Mouse (Mus musculus) limb, embryonic 14.5 days (tissue): ENCODE results near the gene Olfr1046. TPM values are rescaled to one million over a fixed set of nuclear protein-coding genes. Genes with fewer than 3 reads are reported as not detected.
"Not testable (repeated sequence)": the region's sequence is repeated elsewhere in the genome, so short reads cannot be mapped to it uniquely, and the experiment has no call there.

ENCODE experiments used
- ATAC-seq: fragments of 200-750 bp; cut with Nextera tagmentation; 2 replicates; pipeline ENCODE4 v1.8.0; 2017; ENCODE audit warnings: low read depth, moderate number of reproducible peaks, moderate TSS enrichment; ENCODE audit not compliant: low FRiP score
- DNase-seq: peaks from one replicate; pipeline ENCODE4 v3.0.0-alpha.2; 2015; ENCODE audit warnings: low spot score
- H3K27ac ChIP-seq: fragments of 300-500 bp; sonication (generic); replicated peaks from 2 replicates; pipeline ENCODE4 v1.5.1; 2014; ENCODE audit warnings: low read depth, mild to moderate bottlenecking, low read length, moderate library complexity, mixed read lengths
- H3K27me3 ChIP-seq: fragments of 300-500 bp; sonication (generic); 2 replicates; pipeline ENCODE4 v1.6.1; 2014; ENCODE audit warnings: low read length, mixed read lengths; ENCODE audit not compliant: control insufficient read depth, insufficient read depth
- H3K36me3 ChIP-seq: fragments of 300-500 bp; sonication (generic); 2 replicates; pipeline ENCODE4 v1.6.1; 2014; ENCODE audit warnings: mild to moderate bottlenecking, low read length, moderate library complexity, mixed read lengths; ENCODE audit not compliant: control insufficient read depth, insufficient read depth
- H3K4me1 ChIP-seq: fragments of 300-500 bp; sonication (generic); 2 replicates; pipeline ENCODE4 v1.6.1; 2014; ENCODE audit warnings: antibody characterized with exemption, low read length, mixed read lengths; ENCODE audit not compliant: control insufficient read depth, insufficient read depth
- H3K4me2 ChIP-seq: fragments of 300-500 bp; sonication (generic); replicated peaks from 2 replicates; pipeline ENCODE4 v1.6.1; 2014; ENCODE audit warnings: low read depth, mild to moderate bottlenecking, low read length, moderate library complexity; ENCODE audit not compliant: severe bottlenecking
- H3K4me3 ChIP-seq: fragments of 300-500 bp; sonication (generic); replicated peaks from 2 replicates; pipeline ENCODE4 v1.5.1; 2014; ENCODE audit warnings: low read length
- H3K9ac ChIP-seq: fragments of 300-500 bp; sonication (generic); 2 replicates; pipeline ENCODE4 v1.6.1; 2014; ENCODE audit warnings: mild to moderate bottlenecking, low read depth, low read length, moderate library complexity; ENCODE audit not compliant: severe bottlenecking
- H3K9me3 ChIP-seq: fragments of 300-500 bp; sonication (generic); 2 replicates; pipeline ENCODE4 v1.6.1; 2016; ENCODE audit warnings: low read length; ENCODE audit not compliant: control insufficient read depth
- POLR2A ChIP-seq: fragments of 200-500 bp; IDR thresholded peaks from 2 replicates; pipeline ENCODE4 v1.8.0; 2012; ENCODE audit warnings: inconsistent platforms, mild to moderate bottlenecking, moderate library complexity, borderline replicate concordance; ENCODE audit not compliant: insufficient read depth, insufficient read length; ENCODE audit errors: extremely low read depth
- WGBS: fragments of 180-500 bp; shearing (Covaris S2); extraction: QIAGEN DNeasy Blood & Tissue Kit; methylation state at CpG from one replicate; pipeline ENCODE4 v1.1.7; 2014; 5-methylcytosine and 5-hydroxymethylcytosine counted together
- polyA plus RNA-seq, 2 experiments: library from polyadenylated mRNA; depleted of rRNA in 1 of 2; stranded (reverse) in 1 of 2; unstranded in 1 of 2; fragments of >200 nt; fragmentation: Nextera tagmentation in 1 of 2; extraction: Ambion mirVana in 1 of 2; gene quantifications; 2 replicates each; pipeline versions ENCODE4 v1.2.1 to v1.2.3; 2012 to 2014

Gene Olfr1046
- polyA plus RNA-seq, 2 experiments, result not detected

DNA sequence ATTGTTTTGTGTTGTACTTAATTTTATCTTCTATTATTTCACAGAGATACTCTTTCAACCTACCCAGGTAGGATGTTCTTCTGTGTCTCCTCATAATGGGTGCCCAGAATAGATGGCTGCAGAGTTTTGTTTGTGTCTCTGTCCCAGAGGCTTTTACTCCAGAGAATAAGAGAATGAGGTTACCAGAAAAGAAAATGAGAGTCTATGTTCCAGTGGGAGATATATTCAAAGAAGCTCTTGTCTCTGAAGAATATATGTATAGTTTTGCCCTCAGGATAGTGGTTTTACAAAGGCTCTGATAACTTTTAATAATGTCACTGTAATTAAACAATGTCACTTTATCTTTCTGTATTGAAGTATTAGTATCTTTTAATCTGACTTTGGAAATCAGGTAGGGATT is 33.5 kb downstream of the Olfr1046 start, which contains the start of gene Olfr52:
TSS of gene Olfr52 (minus strand) at position 101 of the 400 bp plus-strand sequence.
- no peak within 1 kb of the TSS for H3K9ac ChIP-seq
- H3K4me1 ChIP-seq, result no peaks in the 10 kb centered on the region
- DNase-seq (no peak), ATAC-seq (no peak)
- H3K9me3 ChIP-seq, result no peaks in the 10 kb centered on the region
- TF ChIP-seq POLR2A, result no peak
- H3K4me3 ChIP-seq, result no peak within 1 kb of the TSS
- no peaks in the 10 kb centered on the region for H3K27me3 ChIP-seq
- no peak within 1 kb of the TSS for H3K27ac ChIP-seq
- no peak within 1 kb of the TSS for H3K4me2 ChIP-seq
- H3K36me3 ChIP-seq, result no peaks in the 10 kb centered on the region

DNA sequence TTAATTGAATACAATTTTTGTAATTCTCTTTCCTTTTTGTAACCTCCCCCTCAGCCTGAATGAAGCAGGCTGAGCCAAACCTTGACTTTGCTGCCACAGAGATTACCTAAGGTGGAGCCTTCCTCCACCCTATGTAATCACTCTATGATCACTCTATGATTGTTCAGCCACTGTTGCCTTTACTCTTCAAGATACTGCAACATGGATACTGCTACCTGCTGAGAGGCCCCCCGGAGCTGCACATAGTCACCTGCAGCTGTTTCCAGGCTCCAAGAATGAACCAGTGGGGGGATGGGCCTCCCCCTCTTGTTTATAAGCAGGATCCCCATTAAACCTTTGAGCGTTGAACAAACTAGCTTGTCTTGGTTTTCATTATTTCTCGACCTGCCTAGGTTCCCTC is 39.2 kb downstream of the Olfr1046 start:
- Histone ChIP-seq H3K9me3 (no peaks in the 10 kb centered on the region), H3K4me3 (no peak overlapping the region), H3K9ac (no peak overlapping the region), H3K4me2 (no peak overlapping the region), H3K36me3 (no peaks in the 10 kb centered on the region), H3K27ac (no peak overlapping the region), H3K27me3 (no peaks in the 10 kb centered on the region), H3K4me1 (no peaks in the 10 kb centered on the region)
- WGBS, result 69% methylated on average over 3 of the region's 3 CpGs
- DNase-seq (no peak), ATAC-seq (no peak)
- no peak for TF ChIP-seq POLR2A

DNA sequence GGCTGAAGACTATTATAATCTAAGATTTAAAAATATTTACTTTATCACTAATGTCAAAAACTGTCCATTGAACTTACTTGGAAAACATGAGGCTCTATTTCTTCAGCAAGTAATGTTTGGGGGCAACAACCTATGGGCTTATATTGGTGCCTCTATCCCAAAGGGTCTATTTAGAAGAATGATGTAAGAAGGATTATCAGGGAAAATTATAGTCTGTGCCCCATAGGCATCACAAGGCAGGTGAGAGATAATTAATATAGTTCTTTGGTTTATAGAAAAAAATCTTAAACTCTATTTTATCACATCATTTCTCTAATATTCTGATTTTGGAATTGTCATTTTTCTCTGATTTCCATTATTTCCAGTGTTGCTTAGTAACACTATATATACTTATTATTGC is 41.4 kb downstream of the Olfr1046 start, which contains the start of gene Olfr1044:
TSS of gene Olfr1044 (minus strand) at position 101 of the 400 bp plus-strand sequence.
- Histone ChIP-seq H3K4me1 (no peaks in the 10 kb centered on the region), H3K36me3 (no peaks in the 10 kb centered on the region), H3K4me2 (no peak within 1 kb of the TSS), H3K27ac (no peak within 1 kb of the TSS), H3K9ac (no peak within 1 kb of the TSS), H3K27me3 (no peaks in the 10 kb centered on the region), H3K4me3 (no peak within 1 kb of the TSS), H3K9me3 (no peaks in the 10 kb centered on the region)
- DNase-seq, result no peak
- no peak for ATAC-seq
- TF ChIP-seq POLR2A, result no peak

DNA sequence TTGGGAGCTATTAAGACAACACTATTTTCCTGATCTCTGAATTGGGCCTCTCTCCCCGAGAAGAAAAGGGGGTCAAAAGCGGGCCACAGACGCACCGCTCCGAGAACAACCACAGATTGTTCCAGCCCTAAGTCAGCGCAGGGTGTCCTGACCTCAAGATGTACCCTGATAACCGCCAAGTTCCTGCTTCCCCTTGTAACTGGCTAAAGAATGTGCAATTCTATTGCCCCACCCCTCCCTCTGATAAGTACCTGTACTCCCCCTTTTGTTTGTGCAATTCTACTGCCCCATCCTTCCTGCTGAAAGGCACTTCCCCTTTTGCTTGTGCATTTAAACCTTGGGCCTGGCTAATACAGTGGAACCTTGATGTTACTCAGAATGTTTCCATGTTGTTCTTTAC is 43.7 kb downstream of the Olfr1046 start:
- not testable (repeated sequence) for H3K36me3 ChIP-seq, H3K9me3 ChIP-seq, DNase-seq, H3K4me3 ChIP-seq, H3K27ac ChIP-seq, H3K4me1 ChIP-seq, ATAC-seq, H3K4me2 ChIP-seq, H3K27me3 ChIP-seq, H3K9ac ChIP-seq
- 86% methylated on average over 7 of the region's 7 CpGs for WGBS

DNA sequence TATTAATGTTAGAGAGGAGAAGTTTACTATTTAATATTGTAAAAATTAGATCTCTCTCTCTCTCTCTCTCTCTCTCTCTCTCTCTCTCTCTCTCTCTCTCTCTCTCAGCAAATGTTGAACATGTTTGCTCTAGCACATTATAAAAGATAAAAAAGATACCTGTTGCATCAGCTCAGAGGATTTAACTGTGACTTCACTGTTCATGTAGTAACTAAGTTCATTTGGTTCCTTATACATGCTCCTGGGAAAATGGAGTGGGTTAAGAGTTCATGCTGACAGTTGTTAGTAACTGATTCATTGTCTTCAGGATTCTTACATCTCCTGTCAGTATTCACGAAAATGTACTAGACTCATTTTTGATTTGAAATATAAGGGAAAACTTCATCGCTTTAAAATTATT is 51.7 kb downstream of the Olfr1046 start, which contains the start of gene Olfr1043:
TSS of gene Olfr1043 (minus strand) at position 101 of the 400 bp plus-strand sequence.
- WGBS, result 84% methylated on average over 2 of the region's 2 CpGs

More for the DNA sequence above, 51.7 kb downstream of the Olfr1046 start, which contains the start of gene Olfr1043:
- ATAC-seq, result no peak
- Histone ChIP-seq H3K4me3 (no peak within 1 kb of the TSS), H3K27ac (no peak within 1 kb of the TSS), H3K27me3 (no peaks in the 10 kb centered on the region), H3K9me3 (no peaks in the 10 kb centered on the region), H3K9ac (no peak within 1 kb of the TSS), H3K4me1 (no peaks in the 10 kb centered on the region), H3K4me2 (no peak within 1 kb of the TSS), H3K36me3 (no peaks in the 10 kb centered on the region)
- no peak for DNase-seq
- no peak for TF ChIP-seq POLR2A

Other genes starting within 250 kb of the Olfr1046 start
- gene Olfr1029, start 245.4 kb downstream of the Olfr1046 start, polyA plus RNA-seq (2012; rRNA removed), result not detected in 2 replicates
- not detected in 2 replicates for gene Olfr1029, start 245.4 kb downstream of the Olfr1046 start, polyA plus RNA-seq (2014; fragmentation: Nextera tagmentation; extraction: Ambion mirVana)
- gene Olfr1030, start 240.0 kb downstream of the Olfr1046 start, polyA plus RNA-seq (2012; rRNA removed), result not detected in 2 replicates
- not detected in 2 replicates for gene Olfr1030, start 240.0 kb downstream of the Olfr1046 start, polyA plus RNA-seq (2014; fragmentation: Nextera tagmentation; extraction: Ambion mirVana)
- gene Olfr1031, start 229.0 kb downstream of the Olfr1046 start, polyA plus RNA-seq (2012; rRNA removed), result not detected in 2 replicates
- not detected in 2 replicates for gene Olfr1031, start 229.0 kb downstream of the Olfr1046 start, polyA plus RNA-seq (2014; fragmentation: Nextera tagmentation; extraction: Ambion mirVana)
- gene Olfr1032, start 213.8 kb downstream of the Olfr1046 start, polyA plus RNA-seq (2012; rRNA removed), result not detected in 2 replicates
- not detected in 2 replicates for gene Olfr1032, start 213.8 kb downstream of the Olfr1046 start, polyA plus RNA-seq (2014; fragmentation: Nextera tagmentation; extraction: Ambion mirVana)
- gene Olfr1033, start 198.7 kb downstream of the Olfr1046 start, polyA plus RNA-seq (2012; rRNA removed), result 0.67 and 0.73 TPM in 2 replicates
- gene Olfr1033, start 198.7 kb downstream of the Olfr1046 start, polyA plus RNA-seq (2014; fragmentation: Nextera tagmentation; extraction: Ambion mirVana), result 0.39 and 1.1 TPM in 2 replicates
- 0.12 and 0.13 TPM in 2 replicates for gene Olfr1034, start 173.5 kb downstream of the Olfr1046 start, polyA plus RNA-seq (2012; rRNA removed)
- not detected in 2 replicates for gene Olfr1034, start 173.5 kb downstream of the Olfr1046 start, polyA plus RNA-seq (2014; fragmentation: Nextera tagmentation; extraction: Ambion mirVana)
- gene Olfr1036, start 145.3 kb downstream of the Olfr1046 start, polyA plus RNA-seq (2012; rRNA removed), result not detected in 2 replicates
- not detected in 2 replicates for gene Olfr1036, start 145.3 kb downstream of the Olfr1046 start, polyA plus RNA-seq (2014; fragmentation: Nextera tagmentation; extraction: Ambion mirVana)
- gene Olfr1037, start 131.9 kb downstream of the Olfr1046 start, polyA plus RNA-seq (2012; rRNA removed), result not detected in 2 replicates
- not detected in 2 replicates for gene Olfr1037, start 131.9 kb downstream of the Olfr1046 start, polyA plus RNA-seq (2014; fragmentation: Nextera tagmentation; extraction: Ambion mirVana)
- not detected in 2 replicates for gene Olfr1039, start 83.4 kb downstream of the Olfr1046 start, polyA plus RNA-seq (2012; rRNA removed)
- gene Olfr1039, start 83.4 kb downstream of the Olfr1046 start, polyA plus RNA-seq (2014; fragmentation: Nextera tagmentation; extraction: Ambion mirVana), result not detected in 2 replicates
- not detected in 2 replicates for gene Olfr1040, start 72.6 kb downstream of the Olfr1046 start, polyA plus RNA-seq (2012; rRNA removed)
- not detected in 2 replicates for gene Olfr1040, start 72.6 kb downstream of the Olfr1046 start, polyA plus RNA-seq (2014; fragmentation: Nextera tagmentation; extraction: Ambion mirVana)
- gene Olfr1042, start 57.5 kb downstream of the Olfr1046 start, polyA plus RNA-seq (2012; rRNA removed), result not detected in 2 replicates
- gene Olfr1042, start 57.5 kb downstream of the Olfr1046 start, polyA plus RNA-seq (2014; fragmentation: Nextera tagmentation; extraction: Ambion mirVana), result not detected in 2 replicates
- gene Olfr1043, start 51.8 kb downstream of the Olfr1046 start, polyA plus RNA-seq (2012; rRNA removed), result not detected in 2 replicates
- not detected in 2 replicates for gene Olfr1043, start 51.8 kb downstream of the Olfr1046 start, polyA plus RNA-seq (2014; fragmentation: Nextera tagmentation; extraction: Ambion mirVana)
- not detected in 2 replicates for gene Olfr1044, start 41.5 kb downstream of the Olfr1046 start, polyA plus RNA-seq (2012; rRNA removed)
- not detected in 2 replicates for gene Olfr1044, start 41.5 kb downstream of the Olfr1046 start, polyA plus RNA-seq (2014; fragmentation: Nextera tagmentation; extraction: Ambion mirVana)
- not detected in 2 replicates for gene Olfr52, start 33.6 kb downstream of the Olfr1046 start, polyA plus RNA-seq (2012; rRNA removed)
- gene Olfr52, start 33.6 kb downstream of the Olfr1046 start, polyA plus RNA-seq (2014; fragmentation: Nextera tagmentation; extraction: Ambion mirVana), result not detected in 2 replicates
- gene Olfr1045, start 16.3 kb downstream of the Olfr1046 start, polyA plus RNA-seq (2012; rRNA removed), result not detected in 2 replicates
- gene Olfr1045, start 16.3 kb downstream of the Olfr1046 start, polyA plus RNA-seq (2014; fragmentation: Nextera tagmentation; extraction: Ambion mirVana), result not detected in 2 replicates
- not detected in 2 replicates for gene Olfr1047, start 12.1 kb upstream of the Olfr1046 start, polyA plus RNA-seq (2012; rRNA removed)
- not detected in 2 replicates for gene Olfr1047, start 12.1 kb upstream of the Olfr1046 start, polyA plus RNA-seq (2014; fragmentation: Nextera tagmentation; extraction: Ambion mirVana)
- gene Olfr1048, start 21.0 kb upstream of the Olfr1046 start, polyA plus RNA-seq (2012; rRNA removed), result not detected in 2 replicates
- not detected in 2 replicates for gene Olfr1048, start 21.0 kb upstream of the Olfr1046 start, polyA plus RNA-seq (2014; fragmentation: Nextera tagmentation; extraction: Ambion mirVana)
- not detected in 2 replicates for gene Olfr1049, start 39.0 kb upstream of the Olfr1046 start, polyA plus RNA-seq (2012; rRNA removed)
- not detected in 2 replicates for gene Olfr1049, start 39.0 kb upstream of the Olfr1046 start, polyA plus RNA-seq (2014; fragmentation: Nextera tagmentation; extraction: Ambion mirVana)
- gene Olfr1051, start 59.8 kb upstream of the Olfr1046 start, polyA plus RNA-seq (2012; rRNA removed), result not detected in 2 replicates
- gene Olfr1051, start 59.8 kb upstream of the Olfr1046 start, polyA plus RNA-seq (2014; fragmentation: Nextera tagmentation; extraction: Ambion mirVana), result not detected in 2 replicates
- gene Olfr1052, start 73.1 kb upstream of the Olfr1046 start, polyA plus RNA-seq (2012; rRNA removed), result not detected in 2 replicates
- gene Olfr1052, start 73.1 kb upstream of the Olfr1046 start, polyA plus RNA-seq (2014; fragmentation: Nextera tagmentation; extraction: Ambion mirVana), result not detected in 2 replicates
- not detected in 2 replicates for gene Olfr1053, start 96.0 kb upstream of the Olfr1046 start, polyA plus RNA-seq (2012; rRNA removed)
- gene Olfr1053, start 96.0 kb upstream of the Olfr1046 start, polyA plus RNA-seq (2014; fragmentation: Nextera tagmentation; extraction: Ambion mirVana), result not detected in 2 replicates
- gene Olfr1054, start 116.1 kb upstream of the Olfr1046 start, polyA plus RNA-seq (2012; rRNA removed), result not detected in 2 replicates
- gene Olfr1054, start 116.1 kb upstream of the Olfr1046 start, polyA plus RNA-seq (2014; fragmentation: Nextera tagmentation; extraction: Ambion mirVana), result not detected in 2 replicates
- gene Olfr1055, start 131.0 kb upstream of the Olfr1046 start, polyA plus RNA-seq (2012; rRNA removed), result not detected in 2 replicates
- not detected in 2 replicates for gene Olfr1055, start 131.0 kb upstream of the Olfr1046 start, polyA plus RNA-seq (2014; fragmentation: Nextera tagmentation; extraction: Ambion mirVana)
- gene Olfr1056, start 143.2 kb upstream of the Olfr1046 start, polyA plus RNA-seq (2012; rRNA removed), result not detected in 2 replicates
- not detected in 2 replicates for gene Olfr1056, start 143.2 kb upstream of the Olfr1046 start, polyA plus RNA-seq (2014; fragmentation: Nextera tagmentation; extraction: Ambion mirVana)
- not detected in 2 replicates for gene Olfr1057, start 159.1 kb upstream of the Olfr1046 start, polyA plus RNA-seq (2012; rRNA removed)
- not detected in 2 replicates for gene Olfr1057, start 159.1 kb upstream of the Olfr1046 start, polyA plus RNA-seq (2014; fragmentation: Nextera tagmentation; extraction: Ambion mirVana)
- not detected in 2 replicates for gene Olfr1058, start 169.2 kb upstream of the Olfr1046 start, polyA plus RNA-seq (2012; rRNA removed)
- not detected in 2 replicates for gene Olfr1058, start 169.2 kb upstream of the Olfr1046 start, polyA plus RNA-seq (2014; fragmentation: Nextera tagmentation; extraction: Ambion mirVana)
- not detected in 2 replicates for gene Olfr1061, start 194.7 kb upstream of the Olfr1046 start, polyA plus RNA-seq (2012; rRNA removed)
- not detected in 2 replicates for gene Olfr1061, start 194.7 kb upstream of the Olfr1046 start, polyA plus RNA-seq (2014; fragmentation: Nextera tagmentation; extraction: Ambion mirVana)
- gene Olfr1062, start 207.4 kb upstream of the Olfr1046 start, polyA plus RNA-seq (2012; rRNA removed), result not detected in 2 replicates
- gene Olfr1062, start 207.4 kb upstream of the Olfr1046 start, polyA plus RNA-seq (2014; fragmentation: Nextera tagmentation; extraction: Ambion mirVana), result not detected in 2 replicates
- not detected in 2 replicates for gene Olfr1065, start 231.3 kb upstream of the Olfr1046 start, polyA plus RNA-seq (2012; rRNA removed)
- not detected in 2 replicates for gene Olfr1065, start 231.3 kb upstream of the Olfr1046 start, polyA plus RNA-seq (2014; fragmentation: Nextera tagmentation; extraction: Ambion mirVana)
- not detected in 2 replicates for gene Olfr1066, start 237.0 kb upstream of the Olfr1046 start, polyA plus RNA-seq (2012; rRNA removed)
- not detected in 2 replicates for gene Olfr1066, start 237.0 kb upstream of the Olfr1046 start, polyA plus RNA-seq (2014; fragmentation: Nextera tagmentation; extraction: Ambion mirVana)